Mouse (Mus musculus) c-Kit-positive CD71-negative TER-119-negative erythroid progenitor cells, embryonic 14.5 days (primary cell): ENCODE results near the gene Nisch.

Experiments used
- DNase-seq: peaks from one replicate; pipeline ENCODE4 v3.0.0-alpha.2; 2013; ENCODE audit warnings: low read depth

Gene Nisch

GRCm38 (mm10) chr14:31129326-31130235 is 87.2 kb downstream of the Nisch start:
- DNase-seq: no peak

- peak; percentile 99 for DNase-seq
Observed at GRCm38 (mm10) chr14:31128826-31129219, 87.9 kb downstream of the Nisch start, which contains the start of gene Smim4. Smim4 (minus strand) TSS chr14:31128956.

GRCm38 (mm10) chr14:31128101-31128825 is 88.5 kb downstream of the Nisch start:
- DNase-seq: peak; percentile 43

GRCm38 (mm10) chr14:31126826-31127225 is 89.9 kb downstream of the Nisch start:
- DNase-seq: no peak

GRCm38 (mm10) chr14:31125106-31126075 is 91.4 kb downstream of the Nisch start:
- no peak for DNase-seq
